8 mouse cellular contexts compared by ENCODE assay signal in the genomic region with DNA sequence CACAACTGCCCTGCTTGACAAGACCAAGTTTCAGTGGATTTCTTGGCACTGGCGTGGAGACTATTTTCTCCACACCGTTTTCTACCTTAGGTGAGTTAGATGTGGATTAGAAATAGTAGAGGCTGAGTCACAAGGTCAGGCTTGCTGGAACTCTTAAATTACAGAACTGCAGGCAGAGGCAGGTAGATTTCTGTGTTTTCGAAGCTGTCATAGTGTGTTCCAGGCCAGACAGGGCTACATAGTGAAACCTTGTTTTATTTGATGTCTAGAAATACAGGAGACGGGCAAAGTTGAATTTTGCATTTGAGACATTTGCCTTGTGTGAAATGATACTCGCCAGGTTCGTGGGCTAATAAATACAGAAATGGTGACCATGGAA. TPM values are rescaled to one million over a fixed set of nuclear protein-coding genes. Genes with fewer than 3 reads are reported as not detected.
DNase-seq lines count a peak whose midpoint lies in the region; ATAC-seq and TF ChIP-seq lines count a peak whose summit lies in the region.

No protein-coding gene starts in this region.

- no peak for TF ChIP-seq EP300 in heart, adult 2 months (IDR thresholded peaks at IDR 0.05; ENCODE audit: insufficient read depth, low read depth, low read length)

- H3K36me3 ChIP-seq in heart, adult 2 months (ENCODE audit: control insufficient read depth, insufficient read depth, low read length): no peaks in the 10 kb centered on the region
- H3K36me3 ChIP-seq in E14TG2a.4 (ENCODE audit: insufficient read depth, low read length): peaks cover 55% of the 10 kb centered on the region
- H3K36me3 ChIP-seq in forebrain, postnatal 0 days (ENCODE audit: insufficient read depth): peaks cover 25% of the 10 kb centered on the region
- H3K36me3 ChIP-seq in liver, embryonic 16.5 days (ENCODE audit: control insufficient read depth, insufficient read depth): no peaks in the 10 kb centered on the region

- TF ChIP-seq CTCF in heart, adult 2 months (IDR thresholded peaks at IDR 0.05): no peak
- TF ChIP-seq CTCF in E14TG2a.4 (conservative IDR thresholded peaks at IDR 0.05; ENCODE audit: low read length): no peak
- no peak for TF ChIP-seq CTCF in forebrain, postnatal 0 days (IDR thresholded peaks at IDR 0.05; ENCODE audit: low read depth)

- no peaks in the 10 kb centered on the region for H3K27me3 ChIP-seq in heart, adult 2 months (ENCODE audit: control insufficient read depth, insufficient read depth, low read length)
- H3K27me3 ChIP-seq in E14TG2a.4 (ENCODE audit: insufficient read depth, low read length): no peaks in the 10 kb centered on the region
- no peaks in the 10 kb centered on the region for H3K27me3 ChIP-seq in forebrain, postnatal 0 days (ENCODE audit: insufficient read depth, low read length)
- no peaks in the 10 kb centered on the region for H3K27me3 ChIP-seq in liver, embryonic 16.5 days (ENCODE audit: control insufficient read depth, insufficient read depth, low read depth, low read length)

- TF ChIP-seq POLR2A in heart, adult 2 months (IDR thresholded peaks at IDR 0.05; ENCODE audit: insufficient read depth, low read depth, low read length): no peak

- H3K9ac ChIP-seq in heart, adult 2 months (ENCODE audit: low read depth, low read length): no peak overlapping the region
- no peak overlapping the region for H3K9ac ChIP-seq in forebrain, postnatal 0 days
- no peak overlapping the region for H3K9ac ChIP-seq in liver, embryonic 16.5 days (ENCODE audit: low read depth, low read length)

- 52% methylated on average over 6 of the region's 6 CpGs for WGBS in heart, adult 2 months
- 53% methylated on average over 6 of the region's 6 CpGs for WGBS in forebrain, postnatal 0 days
- WGBS in liver, embryonic 16.5 days (ENCODE audit: insufficient replicate concordance): 35% methylated on average over 6 of the region's 6 CpGs

- no peak overlapping the region; the same call in 1 of the 2 replicates for H3K27ac ChIP-seq in heart, adult 2 months
- no peak overlapping the region for H3K27ac ChIP-seq in forebrain, postnatal 0 days (ENCODE audit: low read depth, low read length)
- no peak overlapping the region for H3K27ac ChIP-seq in liver, embryonic 16.5 days (ENCODE audit: low read length)

- peak overlapping the region; percentile 85 for H3K4me3 ChIP-seq in heart, adult 2 months
- peak overlapping the region; percentile 90 for H3K4me3 ChIP-seq in E14TG2a.4 (replicated peaks; ENCODE audit: low read length)
- peak overlapping the region; percentile 59 for H3K4me3 ChIP-seq in forebrain, postnatal 0 days (ENCODE audit: low read depth, low read length)
- peak overlapping the region; percentile 72 for H3K4me3 ChIP-seq in liver, embryonic 16.5 days (ENCODE audit: low read depth, low read length)

- no peak for ATAC-seq in forebrain, postnatal 0 days
- no peak for ATAC-seq in liver, embryonic 16.5 days (ENCODE audit: low read depth)
- ATAC-seq in megakaryocyte-erythroid progenitor cell, adult 5-6 weeks (replicated peaks; ENCODE audit: low FRiP score, low TSS enrichment, poor library complexity, severe bottlenecking): no peak; the same call in 1 of the 2 replicates

- H3K9me3 ChIP-seq in E14TG2a.4 (ENCODE audit: low read length): no peaks in the 10 kb centered on the region
- H3K9me3 ChIP-seq in forebrain, postnatal 0 days (ENCODE audit: low read length): no peaks in the 10 kb centered on the region
- no peaks in the 10 kb centered on the region for H3K9me3 ChIP-seq in liver, embryonic 16.5 days (replicated peaks; ENCODE audit: control insufficient read depth, low read length)

- no peaks in the 10 kb centered on the region for H3K79me2 ChIP-seq in heart, adult 2 months (replicated peaks; ENCODE audit: control insufficient read depth, insufficient read depth, low read length)

- no peak for DNase-seq in heart, adult 2 months
- DNase-seq in heart, postnatal 4 days: no peak
- DNase-seq in forebrain, postnatal 0 days: no peak
- DNase-seq in embryo, embryonic 9.5 days (ENCODE audit: extremely low spot score): no peak
- no peak for DNase-seq in adrenal gland, postnatal 4 days (ENCODE audit: low spot score in 2 of 2)

- intact Hi-C loops in heart, adult 2 months (cut with DNase I): loop anchor here (5.0 to 10.0 kb wide), 5 partner anchors 51 to 947 kb away; a partner anchor contains a TSS

- H3K4me1 ChIP-seq in heart, adult 2 months (ENCODE audit: control insufficient read depth, insufficient read depth, low read length): no peaks in the 10 kb centered on the region
- H3K4me1 ChIP-seq in E14TG2a.4 (replicated peaks; ENCODE audit: low read depth, low read length): peaks cover 43% of the 10 kb centered on the region
- peaks cover 9% of the 10 kb centered on the region; the same call in 1 of the 2 replicates for H3K4me1 ChIP-seq in forebrain, postnatal 0 days (ENCODE audit: insufficient read depth)
- H3K4me1 ChIP-seq in liver, embryonic 16.5 days (ENCODE audit: control insufficient read depth, low read depth, low read length): peaks cover 8% of the 10 kb centered on the region

- H3K4me2 ChIP-seq in forebrain, postnatal 0 days (ENCODE audit: low read depth): peak overlapping the region; percentile 64
- H3K4me2 ChIP-seq in liver, embryonic 16.5 days (ENCODE audit: low read depth, low read length): peak overlapping the region; percentile 67

RNA-seq across cellular contexts. Expression of a gene that starts 0.3 kb away (rescaled TPM):
- total RNA-seq in heart, adult 2 months (2021): 1 to 10 TPM; 3.7 to 3.9 TPM
- 2.6 and 4.1 TPM in 2 replicates for polyA plus RNA-seq in heart, adult 2 months (2012; rRNA removed)
- 1 to 10 TPM; 4.3 to 4.5 TPM for total RNA-seq in heart, postnatal 4 days (2021)
- 27.2 and 31.7 TPM in 2 replicates for total RNA-seq in forebrain, postnatal 0 days (2014; rRNA removed)
- 16.4 and 17.1 TPM in 2 replicates for polyA plus RNA-seq in forebrain, postnatal 0 days (2015; fragmentation: Nextera tagmentation; extraction: Ambion mirVana)
- polyA plus RNA-seq in liver, embryonic 16.5 days (2015; fragmentation: Nextera tagmentation; extraction: Ambion mirVana): 4.2 TPM in 2 replicates
- total RNA-seq in adrenal gland, postnatal 4 days (2021): 10 to 100 TPM; 10.6 to 10.8 TPM
- 12.0 and 13.7 TPM in 2 replicates for total RNA-seq in megakaryocyte-erythroid progenitor cell, adult 5-6 weeks (2014; fragmentation: Nextera tagmentation)
- 4.4 and 13.8 TPM in 2 replicates for total RNA-seq in megakaryocyte-erythroid progenitor cell, adult 5-6 weeks (2017)

RNA-seq across cellular contexts. Expression of a gene that starts 15.0 kb away (rescaled TPM):
- total RNA-seq in heart, adult 2 months (2021): under 1 TPM; 0.23 to 0.32 TPM
- 0.14 and 0.20 TPM in 2 replicates for polyA plus RNA-seq in heart, adult 2 months (2012; rRNA removed)
- under 1 TPM; 0.36 to 0.67 TPM for total RNA-seq in heart, postnatal 4 days (2021)
- 5.4 and 5.5 TPM in 2 replicates for total RNA-seq in forebrain, postnatal 0 days (2014; rRNA removed)
- polyA plus RNA-seq in forebrain, postnatal 0 days (2015; fragmentation: Nextera tagmentation; extraction: Ambion mirVana): 3.6 and 4.5 TPM in 2 replicates
- polyA plus RNA-seq in liver, embryonic 16.5 days (2015; fragmentation: Nextera tagmentation; extraction: Ambion mirVana): 0.32 and 0.35 TPM in 2 replicates
- under 1 TPM; 0.87 to 0.93 TPM for total RNA-seq in adrenal gland, postnatal 4 days (2021)
- 1.0 TPM in 2 replicates for total RNA-seq in megakaryocyte-erythroid progenitor cell, adult 5-6 weeks (2014; fragmentation: Nextera tagmentation)
- total RNA-seq in megakaryocyte-erythroid progenitor cell, adult 5-6 weeks (2017): 1.5 and 4.3 TPM in 2 replicates

RNA-seq across cellular contexts. Expression of a gene that starts 49.5 kb away (rescaled TPM):
- total RNA-seq in heart, adult 2 months (2021): 1 to 10 TPM; 2.0 to 2.1 TPM
- 0.51 and 1.2 TPM in 2 replicates for polyA plus RNA-seq in heart, adult 2 months (2012; rRNA removed)
- 1 to 10 TPM; 1.1 to 1.4 TPM for total RNA-seq in heart, postnatal 4 days (2021)
- total RNA-seq in forebrain, postnatal 0 days (2014; rRNA removed): 4.8 and 6.3 TPM in 2 replicates
- 0.79 and 0.98 TPM in 2 replicates for polyA plus RNA-seq in forebrain, postnatal 0 days (2015; fragmentation: Nextera tagmentation; extraction: Ambion mirVana)
- 0.30 and 0.37 TPM in 2 replicates for polyA plus RNA-seq in liver, embryonic 16.5 days (2015; fragmentation: Nextera tagmentation; extraction: Ambion mirVana)
- 1 to 10 TPM; 2.4 to 3.0 TPM for total RNA-seq in adrenal gland, postnatal 4 days (2021)
- 1.6 and 6.9 TPM in 2 replicates for total RNA-seq in megakaryocyte-erythroid progenitor cell, adult 5-6 weeks (2014; fragmentation: Nextera tagmentation)
- 2.2 and 2.3 TPM in 2 replicates for total RNA-seq in megakaryocyte-erythroid progenitor cell, adult 5-6 weeks (2017)
